Mouse (Mus musculus) heart, postnatal 0 days (tissue): ENCODE measurements at regions not wholly inside any gene's neighbourhood (a gene's known extent, or its start where the extent isn't known, plus 50 kb on each side); places are given as distances from the start of the nearest gene placed in this dataset.
"Not testable (repeated sequence)": the region's sequence is repeated elsewhere in the genome, so short reads cannot be mapped to it uniquely, and the experiment has no call there.

Experiments
- ATAC-seq: fragments of 200-750 bp; cut with Nextera tagmentation; 2 replicates; pipeline ENCODE4 v1.8.0; 2017; ENCODE audit warnings: low read depth, moderate number of reproducible peaks, moderate library complexity; ENCODE audit not compliant: insufficient read depth
- DNase-seq: peaks from one replicate; pipeline ENCODE4 v3.0.0-alpha.2; 2016; ENCODE audit warnings: low spot score
- H3K27ac ChIP-seq: fragments of 300-500 bp; sonication (generic); 2 replicates; pipeline ENCODE4 v1.5.1; 2014; ENCODE audit warnings: low read depth, mild to moderate bottlenecking
- H3K27me3 ChIP-seq: fragments of 300-500 bp; sonication (generic); 2 replicates; pipeline ENCODE4 v1.6.1; 2014; ENCODE audit warnings: low read length, mixed read lengths; ENCODE audit not compliant: control insufficient read depth, insufficient read depth
- H3K36me3 ChIP-seq: fragments of 300-500 bp; sonication (generic); replicated peaks from 2 replicates; pipeline ENCODE4 v1.6.1; 2014; ENCODE audit warnings: low read length, mixed read lengths; ENCODE audit not compliant: control insufficient read depth, insufficient read depth
- H3K4me1 ChIP-seq: fragments of 300-500 bp; sonication (generic); 2 replicates; pipeline ENCODE4 v1.6.1; 2014; ENCODE audit warnings: antibody characterized with exemption; ENCODE audit not compliant: control insufficient read depth, insufficient read depth
- H3K4me2 ChIP-seq: fragments of 300-500 bp; sonication (generic); 2 replicates; pipeline ENCODE4 v1.6.1; 2014; ENCODE audit warnings: low read depth, mild to moderate bottlenecking, low read length, moderate library complexity
- H3K4me3 ChIP-seq: fragments of 300-500 bp; sonication (generic); 2 replicates; pipeline ENCODE4 v1.5.1; 2014; ENCODE audit warnings: low read depth, low read length
- H3K9ac ChIP-seq: fragments of 300-500 bp; sonication (generic); replicated peaks from 2 replicates; pipeline ENCODE4 v1.6.1; 2014; ENCODE audit warnings: low read depth, low read length, mixed read lengths
- H3K9me3 ChIP-seq: fragments of 300-500 bp; sonication (generic); replicated peaks from 2 replicates; pipeline ENCODE4 v1.6.1; 2016; ENCODE audit warnings: low read length; ENCODE audit not compliant: control insufficient read depth
- CTCF ChIP-seq: IDR thresholded peaks from 2 replicates; pipeline ENCODE4 v1.5.1; 2016; ENCODE audit warnings: antibody characterized with exemption, control low read depth, low read depth
- EP300 ChIP-seq: IDR thresholded peaks from 2 replicates; pipeline ENCODE4 v1.6.1; 2016; ENCODE audit warnings: antibody characterized with exemption, low read depth
- WGBS: fragments of 180-500 bp; shearing (Covaris S2); extraction: QIAGEN DNeasy Blood & Tissue Kit; methylation state at CpG from one replicate; pipeline ENCODE4 v1.1.7; 2014; 5-methylcytosine and 5-hydroxymethylcytosine counted together

DNA sequence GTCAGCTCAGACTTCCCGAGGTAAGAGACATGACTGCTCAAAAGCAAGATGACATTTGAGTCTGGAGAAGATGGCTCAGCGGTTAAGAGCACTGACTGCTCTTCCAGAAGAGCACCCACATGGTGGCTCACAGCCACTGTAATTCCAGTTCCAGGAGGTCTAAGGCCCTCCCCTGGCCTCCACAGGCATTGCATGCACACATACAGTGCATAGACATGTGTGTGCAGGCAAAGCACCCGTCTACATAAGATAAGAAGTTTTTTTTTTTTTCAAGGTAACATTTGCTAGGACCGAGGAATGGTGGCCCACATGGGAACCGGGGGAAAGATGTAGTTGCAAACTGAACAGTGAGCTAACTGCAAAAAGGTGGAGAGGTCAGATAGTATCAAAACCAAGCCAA, 139.3 kb downstream of the Katnal1 start:
- Histone ChIP-seq H3K4me1 (no peaks in the 10 kb centered on the region), H3K9me3 (no peaks in the 10 kb centered on the region), H3K4me3 (no peak overlapping the region), H3K4me2 (no peak overlapping the region), H3K36me3 (no peaks in the 10 kb centered on the region), H3K9ac (no peak overlapping the region), H3K27ac (no peak overlapping the region), H3K27me3 (no peaks in the 10 kb centered on the region)
- ATAC-seq (no peak), DNase-seq (no peak)
- TF ChIP-seq CTCF (no peak; the same call in 1 of the 2 replicates), EP300 (no peak)
- WGBS, result 71% methylated on average over 5 of the region's 5 CpGs

DNA sequence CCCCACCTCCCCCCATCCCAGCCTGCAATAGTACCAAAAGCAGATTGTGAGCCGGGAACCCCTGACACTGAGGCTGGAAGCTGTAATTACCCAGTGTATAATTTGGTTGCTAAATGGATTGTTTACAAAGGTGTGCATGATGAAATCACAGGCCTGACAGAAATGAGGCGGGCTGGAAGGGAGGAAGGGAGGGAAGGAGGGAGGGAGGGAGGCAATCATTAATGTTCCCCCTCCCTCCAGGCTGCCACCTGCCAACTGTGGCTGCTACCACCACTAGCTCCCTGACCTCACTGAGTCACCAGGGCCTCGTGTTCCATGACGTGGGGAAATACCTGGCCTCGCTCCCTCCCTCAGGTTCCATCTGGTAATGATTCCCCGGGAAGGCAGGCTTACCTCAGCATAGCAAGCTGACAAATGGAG, 140.0 kb downstream of the Katnal1 start:
- Histone ChIP-seq H3K9me3 (no peaks in the 10 kb centered on the region), H3K4me3 (no peak overlapping the region), H3K9ac (no peak overlapping the region), H3K36me3 (no peaks in the 10 kb centered on the region), H3K4me1 (no peaks in the 10 kb centered on the region), H3K27ac (no peak overlapping the region), H3K27me3 (no peaks in the 10 kb centered on the region), H3K4me2 (no peak overlapping the region)
- 59% methylated on average over 6 of the region's 6 CpGs for WGBS
- DNase-seq (no peak), ATAC-seq (no peak)
- TF ChIP-seq CTCF (no peak), EP300 (no peak)

DNA sequence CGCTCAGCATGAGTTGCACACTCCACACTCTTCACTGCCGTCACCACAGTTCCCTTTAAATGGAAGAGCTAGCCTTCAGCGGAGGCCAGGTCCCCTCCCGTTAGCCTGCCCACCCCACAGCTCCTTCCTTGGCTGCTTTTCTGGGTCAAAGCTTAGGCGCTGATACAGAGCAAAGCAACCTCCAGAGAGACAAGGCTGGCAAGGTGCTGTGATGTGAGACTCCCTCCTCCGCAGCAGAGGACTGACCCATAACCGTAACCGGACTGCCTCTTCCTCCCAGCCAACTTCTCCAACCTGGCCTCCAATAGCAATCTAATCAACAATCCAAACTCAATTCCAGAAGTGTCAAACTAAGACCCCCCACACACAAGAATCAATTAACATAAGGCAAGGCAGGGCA, 140.4 kb downstream of the Katnal1 start:
- 86% methylated on average over 8 of the region's 8 CpGs for WGBS

DNA sequence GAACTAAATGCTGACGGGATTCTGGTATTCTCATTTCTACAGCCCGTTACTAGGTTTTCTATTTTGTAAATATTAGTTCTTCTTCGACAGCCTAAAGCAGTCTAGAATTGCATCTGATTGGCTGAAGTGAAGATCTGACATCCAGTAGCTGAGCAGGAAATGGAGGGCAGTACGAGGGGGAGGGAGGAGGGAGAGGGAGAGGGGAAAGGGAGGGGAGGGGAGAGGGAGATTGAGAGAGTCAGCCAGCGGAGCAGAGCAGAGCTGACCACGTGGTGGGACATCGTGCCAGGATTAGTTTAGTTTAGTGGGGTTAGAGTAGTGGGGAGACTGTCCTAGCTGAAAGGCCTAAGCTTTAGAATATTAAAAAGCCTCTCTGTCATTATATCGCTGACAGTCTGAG, 141.8 kb downstream of the Katnal1 start:
- Histone ChIP-seq H3K36me3 (no peaks in the 10 kb centered on the region), H3K4me1 (no peaks in the 10 kb centered on the region), H3K4me3 (no peak overlapping the region), H3K4me2 (no peak overlapping the region), H3K9me3 (no peaks in the 10 kb centered on the region), H3K27ac (no peak overlapping the region), H3K27me3 (no peaks in the 10 kb centered on the region), H3K9ac (no peak overlapping the region)
- 32% methylated on average over 8 of the region's 8 CpGs for WGBS
- ATAC-seq (peak; percentile 77), DNase-seq (peak; percentile 48)
- TF ChIP-seq EP300 (no peak), CTCF (no peak)

More for the DNA sequence above, 140.4 kb downstream of the Katnal1 start:
- no peak overlapping the region for H3K4me2 ChIP-seq
- no peak overlapping the region for H3K9ac ChIP-seq
- no peaks in the 10 kb centered on the region for H3K9me3 ChIP-seq
- H3K4me3 ChIP-seq, result no peak overlapping the region
- no peak overlapping the region for H3K27ac ChIP-seq
- no peaks in the 10 kb centered on the region for H3K4me1 ChIP-seq
- DNase-seq (no peak), ATAC-seq (no peak)
- H3K36me3 ChIP-seq, result no peaks in the 10 kb centered on the region
- no peaks in the 10 kb centered on the region for H3K27me3 ChIP-seq
- TF ChIP-seq CTCF (no peak), EP300 (no peak)

DNA sequence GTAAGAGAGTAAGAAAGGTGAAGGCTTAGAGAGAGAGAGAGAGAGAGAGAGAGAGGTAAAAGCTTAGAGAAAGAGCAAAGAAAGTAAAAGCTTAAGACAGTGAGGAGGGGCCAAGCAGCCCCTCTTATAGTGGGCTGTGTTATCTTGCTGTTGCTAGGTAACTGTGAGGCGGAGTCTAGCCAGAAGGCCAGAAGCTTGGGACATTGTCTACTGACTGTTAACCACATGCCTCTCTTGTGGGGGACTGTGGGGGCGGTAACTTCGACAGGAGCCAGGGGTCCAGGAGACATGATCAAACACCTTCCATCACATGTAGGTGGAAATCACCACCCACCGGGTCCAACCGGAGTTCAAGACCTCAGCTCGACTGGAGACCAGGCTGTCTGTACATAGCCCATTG, 148.0 kb downstream of the Katnal1 start:
- H3K36me3 ChIP-seq, H3K4me1 ChIP-seq, DNase-seq, H3K4me3 ChIP-seq, H3K27ac ChIP-seq, H3K4me2 ChIP-seq, ATAC-seq, H3K27me3 ChIP-seq, H3K9ac ChIP-seq, H3K9me3 ChIP-seq: not testable (repeated sequence)
- WGBS, result 48% methylated on average over 6 of the region's 6 CpGs

DNA sequence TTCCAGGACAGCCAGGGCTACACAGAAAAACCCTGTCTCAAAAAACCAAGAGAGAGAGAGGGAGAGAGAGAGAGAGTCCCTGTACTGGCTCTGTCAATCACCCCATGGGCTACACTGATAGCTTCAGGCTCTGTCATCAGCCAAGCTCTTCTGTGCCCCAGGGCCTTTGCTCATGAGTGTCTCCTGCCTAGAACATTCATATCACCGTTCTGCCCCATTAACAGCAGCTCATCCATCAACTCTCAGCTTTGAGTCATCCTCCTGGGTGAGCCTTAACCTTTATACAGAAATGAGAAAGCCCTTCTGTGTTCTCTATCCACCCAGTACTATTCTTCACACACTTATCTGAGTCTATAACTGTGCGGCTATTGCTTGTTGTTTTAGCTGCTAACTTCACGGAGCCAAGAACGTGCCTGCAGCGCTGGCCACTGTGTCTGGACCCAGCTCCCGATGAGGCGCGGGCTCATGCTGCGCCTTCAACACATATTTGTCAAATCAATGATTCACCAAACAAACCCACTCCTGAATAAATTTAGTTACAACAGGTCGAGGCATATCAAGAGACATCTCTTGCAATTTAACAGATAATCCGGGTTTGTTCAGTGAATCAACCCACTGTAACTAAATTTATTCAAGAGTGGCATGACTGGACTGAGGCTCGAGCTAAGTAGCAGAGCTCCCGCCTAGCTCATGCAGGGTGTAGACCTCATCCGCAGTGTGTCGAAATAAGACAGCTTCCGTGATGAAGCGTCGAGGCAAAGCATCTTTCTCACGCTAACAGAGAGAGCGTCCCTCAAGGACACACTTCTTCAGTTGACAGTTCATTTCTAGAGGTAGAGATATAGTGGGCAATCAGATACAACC, 152.1 kb downstream of the Katnal1 start:
- 69% methylated on average over 20 of the region's 20 CpGs for WGBS
- no peak for ATAC-seq
- no peak for DNase-seq
- Histone ChIP-seq H3K4me2 (no peak overlapping the region), H3K9me3 (no peaks in the 10 kb centered on the region), H3K27me3 (no peaks in the 10 kb centered on the region), H3K36me3 (no peaks in the 10 kb centered on the region), H3K9ac (no peak overlapping the region), H3K4me3 (no peak overlapping the region), H3K4me1 (no peaks in the 10 kb centered on the region), H3K27ac (no peak overlapping the region)
- TF ChIP-seq CTCF (no peak), EP300 (no peak)
